Comparison of ENCODE assay signal across 9 mouse cellular contexts in genomic region chr3:45378145-45378544, GRCm38 (mm10). TPM values are rescaled to one million over a fixed set of nuclear protein-coding genes. Genes with fewer than 3 reads are reported as not detected.
DNase-seq lines count a peak whose midpoint lies in the region; ATAC-seq and TF ChIP-seq lines count a peak whose summit lies in the region.
"Had no signal": no experiment of that assay in that cellular context is flagged by ENCODE, and none has a peak within 500 bp of the region (broad histone marks: within the 10 kb centered on the region; RNA-seq: fewer than 3 reads in every experiment).

Gene Pcdh10, plus strand, starts transcription at chr3:45378398.

- peaks cover 26% of the 10 kb centered on the region for H3K27me3 ChIP-seq in ES-Bruce4 (ENCODE audit: control insufficient read depth, insufficient read depth, low read length, poor library complexity, severe bottlenecking)
- no peaks in the 10 kb centered on the region for H3K27me3 ChIP-seq in forebrain, embryonic 15.5 days
- peaks cover 83% of the 10 kb centered on the region for H3K27me3 ChIP-seq in liver, embryonic 12.5 days (replicated peaks)
- peaks cover 21% of the 10 kb centered on the region for H3K27me3 ChIP-seq in neural tube, embryonic 11.5 days (ENCODE audit: control insufficient read depth, insufficient read depth, low read length)

- no peak for TF ChIP-seq EP300 in ES-Bruce4 (IDR thresholded peaks at IDR 0.05; ENCODE audit: insufficient read depth, low read depth, low read length)

- DNase-seq in cerebellum, adult 11 months: peak; percentile 93
- peak; percentile 93 for DNase-seq in heart, postnatal 10 days
- DNase-seq in kidney, postnatal 36 days: peak; percentile 89 to 92
- peak; percentile 97 for DNase-seq in neural tube, embryonic 11.5 days (ENCODE audit: low spot score)
- DNase-seq in urinary bladder, adult 18-20 months (ENCODE audit: low spot score in 2 of 2): peak; percentile 87 to 89

- peak; percentile 87 for ATAC-seq in forebrain, embryonic 15.5 days (replicated peaks)
- ATAC-seq in liver, embryonic 12.5 days: peak; percentile 81
- peak; percentile 82 for ATAC-seq in neural tube, embryonic 11.5 days (ENCODE audit: insufficient read depth, low FRiP score, low TSS enrichment)

- TF ChIP-seq POLR2A in ES-Bruce4 (IDR thresholded peaks at IDR 0.05; ENCODE audit: insufficient read depth, low read length): no peak

- H3K36me3 ChIP-seq in ES-Bruce4 (ENCODE audit: control insufficient read depth, insufficient read depth, low read length, poor library complexity, severe bottlenecking): no peaks in the 10 kb centered on the region
- H3K36me3 ChIP-seq in forebrain, embryonic 15.5 days: no peaks in the 10 kb centered on the region
- H3K36me3 ChIP-seq in liver, embryonic 12.5 days: no peaks in the 10 kb centered on the region
- no peaks in the 10 kb centered on the region for H3K36me3 ChIP-seq in neural tube, embryonic 11.5 days (ENCODE audit: control insufficient read depth, insufficient read depth, low read length)
- H3K36me3 ChIP-seq: G1E had no signal

- 0% methylated on average over 26 of the region's 26 CpGs for WGBS in forebrain, embryonic 15.5 days
- under 1% methylated on average over 26 of the region's 26 CpGs for WGBS in liver, embryonic 12.5 days (ENCODE audit: insufficient replicate concordance)
- WGBS in neural tube, embryonic 11.5 days: under 1% methylated on average over 26 of the region's 26 CpGs

- no peaks in the 10 kb centered on the region for H3K9me3 ChIP-seq in ES-Bruce4 (replicated peaks; ENCODE audit: control insufficient read depth, insufficient read depth, low read length, poor library complexity, severe bottlenecking)
- H3K9me3 ChIP-seq in forebrain, embryonic 15.5 days: no peaks in the 10 kb centered on the region
- H3K9me3 ChIP-seq in liver, embryonic 12.5 days (replicated peaks): no peaks in the 10 kb centered on the region
- H3K9me3 ChIP-seq in neural tube, embryonic 11.5 days (ENCODE audit: control insufficient read depth, low read length): no peaks in the 10 kb centered on the region

- intact Hi-C loops in heart, postnatal 10 days (cut with DNase I): no loop called here

- no peak within 1 kb of the TSS for H3K9ac ChIP-seq in ES-Bruce4 (ENCODE audit: low read depth, poor library complexity, severe bottlenecking)
- peak within 1 kb of the TSS; percentile 73 for H3K9ac ChIP-seq in forebrain, embryonic 15.5 days (replicated peaks)
- H3K9ac ChIP-seq in liver, embryonic 12.5 days: no peak within 1 kb of the TSS
- H3K9ac ChIP-seq in neural tube, embryonic 11.5 days (ENCODE audit: low read length): peak within 1 kb of the TSS; percentile 70

- peak within 1 kb of the TSS; percentile 62 for H3K4me3 ChIP-seq in ES-Bruce4 (ENCODE audit: low read depth, low read length)
- peak within 1 kb of the TSS; percentile 57 for H3K4me3 ChIP-seq in forebrain, embryonic 15.5 days
- H3K4me3 ChIP-seq in liver, embryonic 12.5 days: peak within 1 kb of the TSS; percentile 35
- H3K4me3 ChIP-seq in neural tube, embryonic 11.5 days (ENCODE audit: low read depth, low read length): peak within 1 kb of the TSS; percentile 49

- no peak for TF ChIP-seq CTCF in ES-Bruce4 (IDR thresholded peaks at IDR 0.05; ENCODE audit: low read depth, low read length)

- H3K4me2 ChIP-seq in forebrain, embryonic 15.5 days (replicated peaks): peak within 1 kb of the TSS; percentile 80
- peak within 1 kb of the TSS; percentile 66 for H3K4me2 ChIP-seq in liver, embryonic 12.5 days
- peak within 1 kb of the TSS; percentile 97 for H3K4me2 ChIP-seq in neural tube, embryonic 11.5 days (ENCODE audit: low read depth)

- H3K4me1 ChIP-seq in ES-Bruce4 (ENCODE audit: control insufficient read depth, insufficient read depth, low read length): no peaks in the 10 kb centered on the region
- peaks cover 25% of the 10 kb centered on the region for H3K4me1 ChIP-seq in forebrain, embryonic 15.5 days
- H3K4me1 ChIP-seq in liver, embryonic 12.5 days: peaks cover 8% of the 10 kb centered on the region; the same call in 1 of the 2 replicates
- H3K4me1 ChIP-seq in neural tube, embryonic 11.5 days (ENCODE audit: control insufficient read depth, insufficient read depth, low read length): peaks cover 5% of the 10 kb centered on the region

- no peak within 1 kb of the TSS for H3K27ac ChIP-seq in ES-Bruce4 (ENCODE audit: insufficient read depth, low read length)
- peak within 1 kb of the TSS; percentile 85 for H3K27ac ChIP-seq in forebrain, embryonic 15.5 days (replicated peaks)
- no peak within 1 kb of the TSS for H3K27ac ChIP-seq in liver, embryonic 12.5 days
- no peak within 1 kb of the TSS for H3K27ac ChIP-seq in neural tube, embryonic 11.5 days (ENCODE audit: low read depth, low read length)

RNA-seq across cellular contexts. Expression of gene Pcdh10, which starts in this region (rescaled TPM):
- 0.14 TPM in 1 of 2 replicates, not detected in the other for polyA plus RNA-seq in ES-Bruce4 (2011; ENCODE audit: insufficient read depth, insufficient read length, low read depth, missing spikeins)
- 12.5 and 13.8 TPM in 2 replicates for polyA plus RNA-seq in forebrain, embryonic 15.5 days (2015; fragmentation: Nextera tagmentation; extraction: Ambion mirVana)
- total RNA-seq in heart, postnatal 10 days (2021): under 1 TPM in 1 of 2 experiments, not detected in 1; 0.02 TPM
- polyA plus RNA-seq in liver, embryonic 12.5 days (2016; fragmentation: Nextera tagmentation; extraction: Ambion mirVana): 0.05 and 0.14 TPM in 2 replicates
- polyA plus RNA-seq in neural tube, embryonic 11.5 days (2014; fragmentation: Nextera tagmentation; extraction: Ambion mirVana): 4.7 and 5.1 TPM in 2 replicates
- polyA plus RNA-seq: G1E had no signal

Comparison
In these comparisons a context has a peak if more than half of its experiments do, and no peak if none do; other contexts are left out.
1. Peak in DNase-seq in heart, postnatal 10 days; RNA of the gene not detected or under 1 TPM.
2. Peak in ATAC-seq, H3K4me3 ChIP-seq and H3K4me2 ChIP-seq in liver, embryonic 12.5 days; RNA of the gene not detected or under 1 TPM.
3. H3K9ac ChIP-seq: peak in forebrain, embryonic 15.5 days (single experiment) and neural tube, embryonic 11.5 days (single experiment); none in ES-Bruce4 (single experiment) and liver, embryonic 12.5 days (single experiment).
4. Peak in every context shown above with its lines, with median percentiles within 50 percentile points of each other: H3K4me3 ChIP-seq, DNase-seq, ATAC-seq and H3K4me2 ChIP-seq.